Mouse (Mus musculus): ENCODE measurements around the gene 1700023F06Rik.

DNA sequence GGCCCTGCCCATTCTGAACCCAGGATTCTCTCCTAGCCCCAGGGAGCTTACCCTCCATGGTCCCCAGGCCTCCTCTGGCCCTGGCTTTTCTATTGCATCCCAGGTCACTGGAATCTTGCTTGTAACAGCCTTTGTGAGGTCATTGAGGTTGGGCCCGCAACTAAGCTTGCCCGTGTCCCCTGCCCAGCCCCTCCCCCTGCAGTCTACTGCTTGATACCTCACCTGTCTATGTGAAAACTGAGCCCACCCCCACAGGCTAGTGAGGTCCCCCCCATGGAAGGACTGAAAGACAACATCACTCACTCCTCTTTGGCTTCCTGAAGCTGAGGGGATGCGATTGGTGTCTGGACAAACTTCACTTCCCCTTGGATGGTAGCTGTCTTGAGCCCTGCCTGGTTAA, at the start of gene 1700023F06Rik:
- TF ChIP-seq TAL1 (IDR thresholded peaks at IDR 0.05; ENCODE audit: low read length): no peak
- no peak for TF ChIP-seq GATA1 (IDR thresholded peaks at IDR 0.05; ENCODE audit: low read length)
